1 mouse cellular context compared by ENCODE assay signal in genomic region chr6:22198603-22199002, GRCm38 (mm10).
TF ChIP-seq lines count a peak whose summit lies in the region.

No protein-coding gene starts in this region.

TF ChIP-seq in CH12.LX, 34 proteins besides CTCF, POLR2A, EP300 and RAD21 (continued from another document):
- no peak for TF ChIP-seq JUN (IDR thresholded peaks at IDR 0.05; ENCODE audit: insufficient read depth, low read depth, low read length)
- TF ChIP-seq BHLHE40 (IDR thresholded peaks at IDR 0.05; ENCODE audit: low read depth, low read length), result no peak
- TF ChIP-seq MXI1 (IDR thresholded peaks at IDR 0.05; ENCODE audit: low read depth, low read length), result no peak
